Mouse (Mus musculus) cerebellum, adult 2 months (tissue): ENCODE data around the gene Reps1. TPM values are rescaled to one million over a fixed set of nuclear protein-coding genes. Genes with fewer than 3 reads are reported as not detected.

Source experiments
- DNase-seq, 2 experiments: peaks; one replicate each; pipeline ENCODE4 v3.0.0; 2021
- H3K27ac ChIP-seq: fragments of 200-500 bp; 2 replicates; pipeline ENCODE4 v1.5.1; 2012; ENCODE audit warnings: low read length, control low read depth, inconsistent platforms; ENCODE audit not compliant: insufficient read depth
- H3K27me3 ChIP-seq: fragments of 200-500 bp; 2 replicates; pipeline ENCODE4 v1.6.1; 2012; ENCODE audit warnings: inconsistent platforms, mild to moderate bottlenecking, low read length, moderate library complexity; ENCODE audit not compliant: control insufficient read depth, insufficient read depth
- H3K4me1 ChIP-seq: fragments of 200-500 bp; 2 replicates; pipeline ENCODE4 v1.6.1; 2011; ENCODE audit warnings: low read length; ENCODE audit not compliant: control insufficient read depth, insufficient read depth
- H3K4me3 ChIP-seq: fragments of 200-500 bp; replicated peaks from 2 replicates; pipeline ENCODE3; 2011; ENCODE audit warnings: mild to moderate bottlenecking, low read depth, low read length, control low read depth; ENCODE audit not compliant: insufficient read depth
- CTCF ChIP-seq: fragments of 200-500 bp; IDR thresholded peaks from 2 replicates; pipeline ENCODE4 v1.5.1; 2011; ENCODE audit warnings: low read depth, mild to moderate bottlenecking, control low read depth, low read length, moderate library complexity, borderline replicate concordance; ENCODE audit not compliant: insufficient read depth
- POLR2A ChIP-seq: fragments of 200-500 bp; IDR thresholded peaks from 2 replicates; pipeline ENCODE4 v1.6.1; 2011; ENCODE audit warnings: low read length, control low read depth, borderline replicate concordance; ENCODE audit not compliant: insufficient read depth
- WGBS: fragments of 180-500 bp; shearing (Covaris S2); methylation state at CpG from one replicate; pipeline ENCODE4 v1.1.7; 2018; 5-methylcytosine and 5-hydroxymethylcytosine counted together
- polyA plus RNA-seq: library from polyadenylated mRNA; depleted of rRNA; stranded (reverse); fragments of >200 nt; gene quantifications from 2 replicates; pipeline ENCODE4 v1.2.3, GENCODE M21; 2012; rRNA removed

Gene Reps1
- polyA plus RNA-seq: 113 and 119 TPM in 2 replicates

GRCm38 (mm10) chr10:18055696-18056390 is at the start of gene Reps1:
Gene Reps1 (plus strand): TSS chr10:18055861.
- DNase-seq: peak; percentile 44 to 67

DNA sequence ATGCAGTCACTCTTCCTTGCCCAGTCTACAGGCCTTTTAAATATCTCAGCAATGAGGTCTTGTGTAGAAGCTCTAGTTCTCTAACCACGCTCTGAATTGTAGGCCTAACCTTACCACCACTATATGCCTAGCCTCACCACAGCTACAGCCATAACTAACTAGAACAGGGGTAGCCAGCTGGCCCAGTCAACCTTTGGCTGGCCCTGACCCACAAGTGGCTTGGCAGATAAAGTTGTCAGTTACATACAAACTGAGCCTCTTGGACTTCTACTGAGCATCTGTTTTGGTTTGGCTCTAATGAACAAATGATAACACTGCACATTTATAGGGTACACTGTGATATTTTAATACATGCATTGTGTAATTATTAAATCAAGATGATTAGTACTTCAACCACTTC is 48.9 kb upstream of the Reps1 start:
- Histone ChIP-seq H3K4me1 (no peaks in the 10 kb centered on the region), H3K4me3 (no peak overlapping the region), H3K27ac (no peak overlapping the region), H3K27me3 (no peaks in the 10 kb centered on the region)
- DNase-seq: no peak
- TF ChIP-seq CTCF (no peak), POLR2A (no peak)
- WGBS: 69% methylated on average over 1 of the region's 1 CpGs

More at GRCm38 (mm10) chr10:18055696-18056390, at the start of gene Reps1:
- Histone ChIP-seq H3K4me1 (peaks cover 3% of the 10 kb centered on the region; the same call in 1 of the 2 replicates), H3K4me3 (peak within 1 kb of the TSS; percentile 87), H3K27ac (peak within 1 kb of the TSS; percentile 90), H3K27me3 (no peaks in the 10 kb centered on the region)
- WGBS: 1% methylated on average over 86 of the region's 90 CpGs
- no peak for TF ChIP-seq CTCF
- 0 out of 2 replicates have a peak, but pooled peaks have one; percentile 2 for TF ChIP-seq POLR2A

DNA sequence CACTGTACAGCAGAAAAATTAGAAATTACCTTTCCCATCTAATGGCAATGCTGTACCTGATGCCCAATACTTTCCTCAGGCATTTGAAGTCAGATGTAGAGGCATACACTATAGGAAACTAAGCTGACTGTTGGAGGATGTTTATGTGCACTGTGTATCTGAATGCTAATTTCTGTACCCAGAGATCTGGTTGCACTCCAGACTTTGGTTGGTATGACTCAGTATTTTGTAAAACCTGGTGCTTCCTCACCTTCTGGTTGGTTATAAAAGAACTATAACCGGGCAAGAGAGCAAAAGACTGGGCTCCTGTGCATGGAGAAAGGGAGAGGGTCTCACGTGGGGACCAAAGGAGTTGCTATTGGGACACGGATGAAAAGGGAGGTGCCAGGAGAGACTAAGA is 48.4 kb upstream of the Reps1 start:
- no peak overlapping the region for H3K4me3 ChIP-seq
- H3K27me3 ChIP-seq: no peaks in the 10 kb centered on the region
- TF ChIP-seq POLR2A: no peak
- no peak for TF ChIP-seq CTCF
- H3K4me1 ChIP-seq: no peaks in the 10 kb centered on the region
- no peak overlapping the region for H3K27ac ChIP-seq
- WGBS: 72% methylated on average over 3 of the region's 3 CpGs
- DNase-seq: no peak

- no peak for DNase-seq
- no peak for TF ChIP-seq CTCF
- no peak for TF ChIP-seq POLR2A
- Histone ChIP-seq H3K4me3 (no peak overlapping the region), H3K27ac (no peak overlapping the region), H3K4me1 (no peaks in the 10 kb centered on the region), H3K27me3 (no peaks in the 10 kb centered on the region)
Measured at GRCm38 (mm10) chr10:18008118-18008517, 47.5 kb upstream of the Reps1 start.

DNA sequence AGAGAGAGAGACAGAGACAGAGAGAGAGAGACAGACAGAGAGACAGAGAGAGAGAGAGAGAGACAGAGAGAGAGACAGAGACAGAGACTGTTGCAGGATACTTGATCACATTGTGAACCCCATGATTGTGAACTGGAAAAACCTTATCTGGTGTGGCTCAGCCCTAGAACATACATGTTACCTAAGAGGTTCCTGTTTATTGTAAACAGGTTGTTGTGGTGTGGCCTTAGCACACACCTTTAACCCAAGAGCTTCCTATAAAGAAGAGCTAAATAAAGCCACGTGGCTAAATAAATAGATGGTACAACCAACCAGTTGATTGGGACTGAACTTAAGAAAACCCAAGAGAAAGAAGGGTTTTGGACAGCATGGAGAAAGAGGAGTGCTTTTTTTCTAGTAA is 45.9 kb upstream of the Reps1 start:
- Histone ChIP-seq H3K27ac (no peak overlapping the region), H3K4me1 (no peaks in the 10 kb centered on the region), H3K4me3 (no peak overlapping the region), H3K27me3 (no peaks in the 10 kb centered on the region)
- TF ChIP-seq POLR2A (no peak), CTCF (no peak)
- no peak for DNase-seq
- WGBS: 98% methylated on average over 1 of the region's 1 CpGs

- H3K27me3 ChIP-seq: no peaks in the 10 kb centered on the region
- H3K27ac ChIP-seq: no peak overlapping the region
- no peak for TF ChIP-seq POLR2A
- no peak for TF ChIP-seq CTCF
- H3K4me3 ChIP-seq: no peak overlapping the region
- 92% methylated on average over 5 of the region's 5 CpGs for WGBS
- no peaks in the 10 kb centered on the region for H3K4me1 ChIP-seq
- DNase-seq: no peak
Measured at GRCm38 (mm10) chr10:18011761-18012160, 43.9 kb upstream of the Reps1 start.

DNA sequence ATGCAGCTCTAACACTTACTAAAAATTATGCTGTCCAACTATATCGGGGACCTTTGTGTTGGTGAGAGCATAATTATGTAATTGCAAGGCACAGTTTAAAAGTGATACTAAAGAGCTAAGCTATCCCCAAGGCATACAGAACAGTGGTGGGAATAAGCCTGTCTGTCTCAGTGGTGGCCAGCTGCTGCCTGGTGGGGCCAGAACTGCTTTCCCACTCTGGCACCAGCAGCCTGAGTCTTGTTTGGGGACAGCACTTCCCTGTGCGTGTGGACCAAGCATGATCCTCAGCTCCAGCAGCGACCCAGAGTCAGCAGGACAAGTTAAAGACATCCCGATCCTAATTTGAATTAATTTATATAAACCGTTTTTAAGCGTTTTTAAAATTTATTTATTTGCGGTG is 35.2 kb upstream of the Reps1 start:
- TF ChIP-seq CTCF (no peak), POLR2A (no peak)
- no peak overlapping the region for H3K4me3 ChIP-seq
- H3K27me3 ChIP-seq: no peaks in the 10 kb centered on the region
- no peaks in the 10 kb centered on the region; the same call in 1 of the 2 replicates for H3K4me1 ChIP-seq
- no peak overlapping the region for H3K27ac ChIP-seq
- DNase-seq: no peak
- WGBS: 76% methylated on average over 7 of the region's 7 CpGs

DNA sequence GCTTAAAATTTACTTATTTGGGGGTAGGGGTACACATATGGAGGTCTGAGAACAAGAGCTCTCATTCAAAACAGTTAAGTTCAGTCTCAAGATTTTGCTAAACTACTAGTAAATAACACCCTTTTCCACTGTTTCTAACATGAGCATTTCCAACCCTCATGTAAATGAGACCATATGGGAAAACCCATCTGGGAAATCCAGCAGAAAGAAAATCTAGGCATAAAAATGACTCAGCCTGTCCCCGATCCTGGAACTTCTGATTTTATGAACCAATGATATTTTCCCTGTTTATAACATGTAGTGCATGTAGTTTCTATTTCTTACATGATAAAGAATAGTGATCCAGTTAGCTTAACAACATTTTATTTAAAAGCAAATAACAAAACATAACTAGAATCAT is 34.8 kb upstream of the Reps1 start:
- 87% methylated on average over 1 of the region's 1 CpGs for WGBS
- no peaks in the 10 kb centered on the region for H3K27me3 ChIP-seq
- no peak for DNase-seq
- H3K27ac ChIP-seq: no peak overlapping the region
- H3K4me3 ChIP-seq: no peak overlapping the region
- H3K4me1 ChIP-seq: no peaks in the 10 kb centered on the region; the same call in 1 of the 2 replicates
- TF ChIP-seq CTCF (no peak), POLR2A (no peak)
